Mouse (Mus musculus) megakaryocyte, embryonic 14.5 days (primary cell): ENCODE measurements around the gene Slc16a10.

Experiments
- FLI1 ChIP-seq: IDR thresholded peaks from 2 replicates; pipeline ENCODE4 v1.6.1; 2012; ENCODE audit warnings: low read length, inconsistent platforms, mixed read lengths
- GATA1 ChIP-seq: IDR thresholded peaks from 3 replicates; pipeline ENCODE4 v1.6.1; 2012; ENCODE audit warnings: mixed read lengths, low read length, inconsistent platforms, borderline replicate concordance

- TF ChIP-seq FLI1 (no peak), GATA1 (no peak)
Measured at GRCm38 (mm10) chr10:40061926-40062325, 80.1 kb downstream of the Slc16a10 start.
